Mouse (Mus musculus): ENCODE measurements at regions not wholly inside any gene's neighbourhood (a gene's known extent, or its start where the extent isn't known, plus 50 kb on each side); places are given as distances from the start of the nearest gene placed in this dataset.

DNA sequence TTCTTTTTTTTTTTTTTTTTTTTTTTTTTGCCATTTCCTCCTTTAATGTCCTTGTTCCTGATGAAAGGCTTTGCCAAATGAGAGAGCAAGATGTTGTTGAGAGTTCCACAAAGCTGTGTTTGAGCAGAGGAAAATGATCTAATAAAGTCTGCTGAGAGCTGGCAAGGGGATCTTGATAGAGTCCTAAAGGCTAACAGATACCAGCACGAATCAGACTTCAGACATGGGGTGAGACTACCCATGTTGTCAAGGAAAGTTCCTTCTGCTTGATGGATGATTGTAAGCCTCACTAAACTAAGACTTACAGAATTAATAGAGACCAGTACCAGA is 665.2 kb upstream of the Fam92a start:
- ATAC-seq: no peak

DNA sequence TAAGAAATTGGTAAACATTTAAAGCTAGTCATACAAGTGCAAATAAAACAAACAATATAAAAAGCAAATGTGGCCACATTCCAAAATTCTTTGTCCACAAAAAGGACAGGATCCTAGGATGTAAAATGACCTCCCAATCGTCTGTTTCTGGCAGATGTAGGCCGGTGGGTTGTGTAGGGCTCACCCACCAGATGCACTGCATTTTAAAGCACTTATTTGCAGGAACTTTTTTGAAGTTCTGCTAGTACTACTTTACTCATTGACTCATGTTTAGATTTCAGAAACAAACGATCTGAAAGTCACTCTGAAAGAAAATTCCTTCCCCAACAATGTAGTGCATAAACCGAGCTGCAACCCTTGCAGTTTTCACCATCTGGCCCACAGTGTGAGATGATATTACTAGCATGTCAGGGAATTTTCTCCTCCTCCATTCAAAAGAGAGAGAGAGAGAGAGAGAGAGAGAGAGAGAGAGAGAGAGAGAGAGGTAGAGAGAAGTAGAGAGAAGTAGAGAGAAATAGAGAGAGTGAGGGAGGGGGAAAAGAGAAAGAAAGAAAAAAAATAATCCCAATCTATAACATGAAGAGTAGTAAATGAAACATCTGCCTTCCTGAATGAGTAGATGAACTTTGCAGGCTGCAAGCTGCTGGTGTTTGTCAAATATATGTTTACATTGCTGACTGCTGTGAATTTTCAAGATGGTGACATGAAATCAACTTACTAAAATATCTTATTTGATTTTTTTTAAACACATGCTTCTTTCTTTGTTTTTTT is 664.7 kb upstream of the Fam92a start:
- ATAC-seq: no peak

GRCm38 (mm10) chr4:12826419-12826818 is 654.6 kb upstream of the Fam92a start:
- no peak for ATAC-seq

DNA sequence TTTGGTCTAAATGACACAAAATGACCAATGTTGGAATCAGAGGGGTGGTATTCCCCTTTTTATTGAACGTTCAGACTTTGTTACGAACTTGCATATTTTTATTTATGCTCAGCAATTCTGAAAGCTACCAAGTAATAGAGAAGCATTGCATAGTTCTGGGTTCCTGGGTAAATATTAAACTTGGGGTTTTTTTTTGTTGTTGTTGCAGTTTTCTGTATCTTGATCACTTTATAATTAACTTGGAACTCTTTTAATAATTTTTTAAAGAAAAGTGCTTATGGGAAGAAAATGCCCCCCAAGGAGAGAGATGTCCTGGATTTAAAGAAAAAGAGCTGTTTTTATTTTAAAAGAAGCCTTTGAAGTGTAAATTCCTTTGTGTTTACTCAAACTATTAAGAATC is 642.4 kb upstream of the Fam92a start:
- ATAC-seq: no peak

DNA sequence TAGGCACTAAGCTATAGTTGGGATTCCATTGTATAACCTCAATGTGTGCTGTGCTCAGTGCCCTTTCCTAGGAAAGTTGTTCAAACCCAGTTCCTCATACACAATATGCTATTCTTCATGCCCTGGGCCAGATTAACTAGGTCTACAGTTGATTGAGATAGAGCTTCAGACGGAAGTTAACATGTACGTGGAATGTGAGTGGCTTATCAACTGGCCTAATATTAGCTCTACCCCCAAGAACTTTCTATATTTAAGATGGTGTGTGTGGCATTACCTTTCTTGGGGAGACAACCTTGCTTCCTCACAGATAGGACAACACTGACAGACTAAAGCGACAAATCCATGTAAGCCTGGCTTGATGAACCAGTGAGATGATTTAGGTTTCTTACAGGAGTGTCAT is 629.4 kb upstream of the Fam92a start:
- ATAC-seq: no peak

DNA sequence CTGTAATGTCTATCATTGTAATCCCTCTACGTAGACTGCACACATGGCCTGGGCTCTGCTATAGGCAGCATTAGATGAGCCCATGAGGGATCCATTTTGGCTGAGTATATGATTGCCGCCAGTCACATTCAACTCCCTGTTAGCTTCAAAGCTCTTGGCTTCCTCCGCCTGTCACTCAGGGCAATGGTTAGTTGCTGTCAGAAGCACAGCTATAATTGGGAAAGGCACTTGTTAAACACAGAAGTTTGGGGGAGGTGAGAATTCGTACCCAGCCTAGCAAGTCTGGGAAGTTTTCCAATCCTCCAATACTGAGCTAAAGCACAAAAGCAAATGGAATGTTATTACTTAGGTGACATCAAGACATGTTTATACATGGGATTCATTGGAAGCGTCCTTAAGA is 627.7 kb upstream of the Fam92a start:
- ATAC-seq: no peak

DNA sequence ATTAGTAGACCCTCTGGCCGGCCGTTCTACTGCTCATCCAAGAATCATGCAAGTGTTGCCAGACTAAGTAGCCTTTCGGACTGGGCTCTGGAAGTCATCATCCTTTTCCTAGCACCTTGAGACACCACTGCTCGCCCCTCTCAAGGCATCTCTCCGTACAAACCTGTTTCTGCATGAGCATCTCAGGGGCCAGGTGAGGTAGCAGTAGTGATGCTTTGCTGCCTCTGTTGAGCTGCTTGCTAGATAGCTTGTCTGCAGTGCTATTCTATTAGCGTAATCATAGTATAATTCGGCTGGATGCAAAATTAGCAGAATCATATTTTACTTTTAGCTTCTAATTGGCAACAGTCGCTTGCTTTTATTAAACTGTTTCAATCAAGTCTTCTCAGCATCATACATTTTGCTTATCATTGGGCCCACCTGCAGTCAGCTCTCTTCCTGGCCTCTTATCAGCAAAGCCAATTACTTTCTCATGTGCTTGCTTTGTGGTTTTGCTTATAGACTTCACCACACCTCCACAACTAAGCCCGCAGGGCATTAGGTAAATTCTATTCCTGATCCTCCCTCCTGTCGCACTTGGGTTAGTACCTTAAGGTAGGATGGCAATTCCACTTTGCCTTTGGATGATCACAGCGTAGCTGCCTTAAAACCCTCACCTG is 621.1 kb upstream of the Fam92a start:
- no peak for ATAC-seq

DNA sequence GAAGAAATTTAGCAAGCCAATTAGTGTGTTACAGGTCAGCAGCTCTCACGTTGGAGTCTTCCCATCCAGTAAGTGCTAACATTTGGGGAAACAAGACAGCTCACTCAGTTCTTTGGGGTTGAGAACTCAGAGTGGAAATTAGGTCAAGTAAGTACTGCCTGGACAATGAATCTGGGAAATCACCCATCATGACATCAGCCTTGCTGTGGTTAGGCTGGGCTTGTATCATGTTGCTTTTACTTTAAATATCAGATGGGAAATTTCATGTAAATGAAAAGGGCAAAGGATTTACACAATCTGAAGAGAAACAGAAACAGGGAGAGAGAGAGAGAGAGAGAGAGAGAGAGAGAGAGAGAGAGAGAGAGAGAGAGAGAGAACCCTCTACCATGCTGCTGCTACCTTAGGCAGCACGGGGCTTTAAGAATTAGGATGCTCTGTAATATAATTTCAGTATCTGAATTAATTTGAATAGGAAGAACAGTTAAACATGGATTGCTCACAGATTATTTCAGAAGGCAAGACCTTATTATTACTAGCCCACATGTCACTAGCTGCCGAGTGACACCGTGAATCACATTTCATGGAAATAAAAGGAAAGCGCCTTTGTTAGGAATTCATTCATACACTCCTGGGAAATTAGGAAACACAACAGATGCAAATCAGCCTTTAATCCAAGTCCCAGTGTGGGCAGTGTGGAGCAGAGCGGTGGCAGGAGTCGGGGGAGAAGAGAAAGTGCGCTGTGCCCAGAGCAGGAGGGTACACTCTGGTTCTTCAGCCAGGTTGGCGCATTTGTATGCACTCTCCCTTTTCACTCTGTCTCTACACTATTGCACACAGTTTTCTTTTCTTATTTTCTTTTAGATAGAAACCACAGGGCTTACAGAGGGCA is 620.2 kb upstream of the Fam92a start:
- ATAC-seq: no peak

- ATAC-seq: no peak
These were observed 614.0 kb upstream of the Fam92a start for GRCm38 (mm10) chr4:12785840-12786239.

DNA sequence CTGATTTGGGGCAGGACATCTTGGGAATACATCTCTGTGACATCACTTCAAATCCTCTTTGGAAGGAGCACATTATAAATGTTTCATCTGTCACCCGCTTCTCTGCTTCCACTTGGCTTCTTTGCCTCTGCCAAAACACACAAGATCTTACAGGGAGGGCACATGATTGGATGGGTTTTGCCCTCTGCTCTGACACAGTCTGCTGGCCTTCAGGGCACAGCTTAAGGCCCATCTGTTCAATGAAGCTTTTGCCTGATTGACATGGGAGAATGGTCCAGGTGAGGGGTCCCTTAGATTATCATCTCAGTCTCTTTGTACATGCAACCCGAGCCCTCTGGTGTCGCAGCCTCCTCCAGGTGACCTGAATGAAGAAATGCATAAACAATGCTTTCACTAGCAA is 612.7 kb upstream of the Fam92a start:
- no peak for ATAC-seq

GRCm38 (mm10) chr4:12784068-12784467 is 612.3 kb upstream of the Fam92a start:
- ATAC-seq: no peak

DNA sequence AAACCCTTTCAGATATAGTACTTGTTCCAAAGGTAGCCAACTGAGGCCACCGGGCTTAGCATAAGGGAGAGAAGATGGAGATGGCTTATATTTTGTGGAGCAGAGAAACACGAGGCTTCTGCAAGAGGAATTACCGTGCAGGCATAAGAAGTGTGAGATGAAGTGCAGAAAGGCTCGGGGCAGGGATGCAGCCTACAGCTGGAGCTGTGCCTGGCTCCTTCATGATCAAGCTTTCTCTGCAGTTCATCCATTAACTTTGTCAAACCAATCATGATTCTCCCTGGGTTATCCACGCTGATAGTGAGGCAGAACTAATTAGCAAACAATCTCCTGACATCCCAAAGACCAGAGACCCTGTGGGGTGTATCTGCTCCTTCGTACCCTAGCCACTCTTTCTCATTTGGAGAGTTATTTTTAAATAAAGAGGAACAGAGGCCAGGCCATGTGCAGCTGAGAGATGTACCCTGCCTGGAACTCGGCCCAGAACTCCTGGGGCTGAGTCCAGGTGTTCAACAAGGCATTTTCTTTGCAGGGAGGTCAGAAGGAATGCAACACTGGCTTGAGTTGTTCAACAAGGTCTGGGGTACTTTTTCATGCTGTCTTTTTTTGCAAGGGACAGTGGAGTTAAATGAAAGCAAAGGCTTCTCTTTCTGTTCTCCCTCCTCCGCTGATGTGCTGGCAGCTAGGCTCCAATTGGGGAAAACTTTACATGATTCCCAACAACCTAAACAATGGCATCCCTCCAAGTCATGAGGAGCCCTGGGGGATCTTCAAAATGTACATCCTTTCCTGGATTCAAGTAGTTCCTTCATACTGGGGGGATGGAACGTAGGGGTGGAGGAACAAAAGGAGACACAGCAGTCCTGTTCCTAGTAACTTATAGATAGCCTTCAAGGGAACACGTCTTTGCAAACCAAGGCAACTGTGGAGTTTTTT is 610.4 kb upstream of the Fam92a start:
- no peak for ATAC-seq

DNA sequence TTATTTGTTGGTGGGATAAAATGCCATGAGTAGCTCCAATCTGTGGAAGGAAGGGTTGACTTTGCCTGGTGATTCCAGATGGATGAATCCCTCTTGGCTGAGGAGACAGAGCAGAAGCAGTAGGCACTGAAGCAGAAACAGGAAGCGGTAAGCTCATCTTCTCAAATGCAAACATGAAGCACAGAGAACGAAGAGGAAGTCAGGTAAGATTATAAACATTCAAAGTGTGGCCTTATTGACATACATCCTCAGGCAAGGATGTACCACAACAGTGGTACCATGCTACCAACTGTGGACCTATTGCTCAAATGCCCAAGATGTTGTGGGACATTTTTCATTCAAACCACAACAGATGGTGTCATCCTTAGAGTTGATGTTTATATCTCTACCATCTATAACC is 608.4 kb upstream of the Fam92a start:
- peak; percentile 45 for ATAC-seq

GRCm38 (mm10) chr4:12779211-12779610 is 607.4 kb upstream of the Fam92a start:
- no peak for ATAC-seq

- ATAC-seq: peak; percentile 72
These were observed 606.3 kb upstream of the Fam92a start for GRCm38 (mm10) chr4:12778163-12778562.

GRCm38 (mm10) chr4:12776217-12776578 is 604.4 kb upstream of the Fam92a start:
- no peak for ATAC-seq

GRCm38 (mm10) chr4:12775524-12776216 is 603.9 kb upstream of the Fam92a start:
- no peak for ATAC-seq

GRCm38 (mm10) chr4:12775090-12775489 is 603.3 kb upstream of the Fam92a start:
- no peak for ATAC-seq

DNA sequence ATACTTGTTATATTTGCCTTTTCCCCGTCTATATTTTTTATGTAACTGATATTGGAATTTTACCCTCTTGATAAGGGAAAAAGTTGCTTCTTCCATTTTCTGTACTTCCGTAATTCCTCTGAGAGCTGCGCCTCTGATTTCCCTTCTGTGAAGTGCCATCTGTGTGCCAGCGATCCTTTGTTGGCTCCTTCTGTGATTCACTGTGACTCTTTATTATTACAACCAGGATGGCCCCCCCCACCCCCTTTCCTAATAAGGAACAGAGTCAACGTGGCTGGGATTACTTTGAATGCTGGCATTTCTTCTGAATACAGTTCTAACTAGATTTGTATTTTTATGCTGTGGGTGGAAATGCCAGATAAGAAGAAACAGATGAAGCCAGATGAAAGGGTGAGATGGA is 602.9 kb upstream of the Fam92a start:
- no peak for ATAC-seq

GRCm38 (mm10) chr4:12773201-12773600 is 601.4 kb upstream of the Fam92a start:
- ATAC-seq: no peak

DNA sequence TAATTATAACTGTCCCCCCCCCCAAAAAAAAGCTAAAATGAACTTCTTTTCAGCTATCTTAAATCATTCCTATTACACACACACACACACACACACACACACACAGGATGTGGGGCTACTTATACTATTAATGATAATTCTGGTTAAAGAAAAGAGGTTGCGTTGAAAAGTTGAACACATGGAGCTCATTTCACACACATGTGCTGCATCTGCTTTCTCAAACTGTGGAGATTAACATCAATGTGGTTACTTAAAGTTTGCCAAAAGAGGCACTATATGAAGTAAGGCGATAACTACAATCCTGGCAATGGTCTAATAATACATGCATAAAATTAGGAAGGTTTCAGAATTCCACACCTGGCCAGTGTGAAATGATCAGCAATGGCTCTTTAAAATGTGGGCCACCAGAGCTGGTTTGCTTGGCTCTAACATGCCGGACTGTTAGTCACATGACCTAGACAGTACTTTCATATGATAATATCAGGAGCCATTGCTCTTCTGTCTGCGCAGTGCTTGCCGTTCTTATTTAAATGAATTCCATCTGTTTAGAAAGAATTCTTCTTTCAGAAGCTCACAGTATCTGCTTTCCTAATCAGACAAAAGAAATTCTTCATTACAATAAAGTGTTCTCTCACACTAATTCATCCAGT is 598.4 kb upstream of the Fam92a start:
- no peak for ATAC-seq
